Mouse (Mus musculus): Measurements from ENCODE around the gene Zbtb49. TPM values are rescaled to one million over a fixed set of nuclear protein-coding genes. Genes with fewer than 3 reads are reported as not detected.
A peak's percentile ranks its signal among the peaks of the same experiment; 100 is the strongest.

Zbtb49 gene
- 10 to 100 TPM; 16.2 to 18.8 TPM for total RNA-seq (2021)
- long read RNA-seq, experiment 1, partial matches to known transcripts = 2 of 11 reads
- long read RNA-seq, experiment 1, other reads (novel, unspliced or antisense) = 4 of 11 reads
- long read RNA-seq, experiment 2, transcript Zbtb49-201 (8 exons, 2,978 nt) = major isoform, 5 of 12 reads
- long read RNA-seq, experiment 2, partial matches to known transcripts = 0 of 12 reads
- long read RNA-seq, experiment 2, other reads (novel, unspliced or antisense) = 7 of 12 reads

GRCm38 (mm10) chr5:38220328-38220912 is at the start of gene Zbtb49, which contains the start of gene Lyar:
TSS of gene Zbtb49 (minus strand) at chr5:38220457.
TSS of gene Lyar (plus strand) at chr5:38220470.
- intact Hi-C loops (cut with DNase I) = no loop called here

GRCm38 (mm10) chr5:38260107-38260682 is 39.9 kb upstream of the Zbtb49 start, which contains the start of gene Tmem128:
TSS of gene Tmem128 (plus strand) at chr5:38260185.
- intact Hi-C loops (cut with DNase I) = no loop called here
- peak; percentile 45 to 68 for DNase-seq (ENCODE audit: low spot score in 2 of 2)

More at GRCm38 (mm10) chr5:38220328-38220912, at the start of gene Zbtb49, which contains the start of gene Lyar:
- peak; percentile 94 for DNase-seq (ENCODE audit: low spot score in 2 of 2)

GRCm38 (mm10) chr5:38259455-38260106 is 39.3 kb upstream of the Zbtb49 start:
- no peak for DNase-seq (ENCODE audit: low spot score in 2 of 2)
- intact Hi-C loops (cut with DNase I) = no loop called here

GRCm38 (mm10) chr5:38258773-38259146 is 38.5 kb upstream of the Zbtb49 start:
- intact Hi-C loops (cut with DNase I) = no loop called here
- no peak for DNase-seq (ENCODE audit: low spot score in 2 of 2)

GRCm38 (mm10) chr5:38258034-38258772 is 37.9 kb upstream of the Zbtb49 start:
- intact Hi-C loops (cut with DNase I) = no loop called here
- no peak for DNase-seq (ENCODE audit: low spot score in 2 of 2)

GRCm38 (mm10) chr5:38256551-38256950 is 36.3 kb upstream of the Zbtb49 start:
- no peak for DNase-seq (ENCODE audit: low spot score in 2 of 2)
- intact Hi-C loops (cut with DNase I) = no loop called here

- intact Hi-C loops (cut with DNase I) = no loop called here
- DNase-seq (ENCODE audit: low spot score in 2 of 2) = no peak
These were observed 35.4 kb upstream of the Zbtb49 start for GRCm38 (mm10) chr5:38255644-38256043.

- DNase-seq (ENCODE audit: low spot score in 2 of 2) = no peak
- intact Hi-C loops (cut with DNase I) = no loop called here
These were observed 34.9 kb upstream of the Zbtb49 start for GRCm38 (mm10) chr5:38255195-38255594.

GRCm38 (mm10) chr5:38241966-38242365 is 21.7 kb upstream of the Zbtb49 start:
- DNase-seq (ENCODE audit: low spot score in 2 of 2) = no peak
- intact Hi-C loops (cut with DNase I) = no loop called here

GRCm38 (mm10) chr5:38241473-38241834 is 21.2 kb upstream of the Zbtb49 start:
- intact Hi-C loops (cut with DNase I) = no loop called here
- DNase-seq (ENCODE audit: low spot score in 2 of 2) = no peak

GRCm38 (mm10) chr5:38240727-38241472 is 20.6 kb upstream of the Zbtb49 start:
- intact Hi-C loops (cut with DNase I) = no loop called here
- no peak for DNase-seq (ENCODE audit: low spot score in 2 of 2)

- no peak for DNase-seq (ENCODE audit: low spot score in 2 of 2)
- intact Hi-C loops (cut with DNase I) = no loop called here
These were observed 16.4 kb upstream of the Zbtb49 start for GRCm38 (mm10) chr5:38236627-38237026.

GRCm38 (mm10) chr5:38235422-38235821 is 15.2 kb upstream of the Zbtb49 start:
- intact Hi-C loops (cut with DNase I) = no loop called here
- peak in 1 of 2 experiments; percentile 42 for DNase-seq (ENCODE audit: low spot score in 2 of 2)

- DNase-seq (ENCODE audit: low spot score in 2 of 2) = peak; percentile 34 to 81
- intact Hi-C loops (cut with DNase I) = no loop called here
These were observed 418 bp downstream of the Zbtb49 start for GRCm38 (mm10) chr5:38219771-38220307.

- no peak for DNase-seq (ENCODE audit: low spot score in 2 of 2)
- intact Hi-C loops (cut with DNase I) = no loop called here
These were observed 7.2 kb downstream of the Zbtb49 start for GRCm38 (mm10) chr5:38213009-38213408.

- no peak for DNase-seq (ENCODE audit: low spot score in 2 of 2)
- intact Hi-C loops (cut with DNase I) = no loop called here
These were observed 8.6 kb downstream of the Zbtb49 start for GRCm38 (mm10) chr5:38211691-38212090.

- no peak for DNase-seq (ENCODE audit: low spot score in 2 of 2)
- intact Hi-C loops (cut with DNase I) = no loop called here
These were observed 11.3 kb downstream of the Zbtb49 start for GRCm38 (mm10) chr5:38208985-38209384.

- DNase-seq (ENCODE audit: low spot score in 2 of 2) = peak; percentile 17 to 59
- intact Hi-C loops (cut with DNase I) = no loop called here
These were observed 14.9 kb downstream of the Zbtb49 start for GRCm38 (mm10) chr5:38205303-38205726.

GRCm38 (mm10) chr5:38199686-38200085 is 20.6 kb downstream of the Zbtb49 start:
- intact Hi-C loops (cut with DNase I) = no loop called here
- no peak for DNase-seq (ENCODE audit: low spot score in 2 of 2)

Data from left cerebral cortex, postnatal 14 days (tissue).